Mouse (Mus musculus) spleen, postnatal 10 days (tissue): ENCODE measurements around the gene Plekhh3.
"Not testable (repeated sequence)": the region's sequence is repeated elsewhere in the genome, so short reads cannot be mapped to it uniquely, and the experiment has no call there.

Experiments
- DNase-seq, 2 experiments: peaks; one replicate each; pipeline ENCODE4 v3.0.0; 2021 to 2022; ENCODE audit warnings: low spot score in 2 of 2

The Plekhh3 gene

GRCm38 (mm10) chr11:101171721-101172433, 726 bp upstream of the Plekhh3 start:
- DNase-seq: peak in 1 of 2 experiments; percentile 44

GRCm38 (mm10) chr11:101170354-101170810, 769 bp downstream of the Plekhh3 start, which contains the start of gene Cntnap1:
Cntnap1 (plus strand) TSS chr11:101170523.
- peak; percentile 15 to 38 for DNase-seq

GRCm38 (mm10) chr11:101169301-101170107, 1.6 kb downstream of the Plekhh3 start:
- DNase-seq: peak in 1 of 2 experiments; percentile 2

GRCm38 (mm10) chr11:101168301-101168980, 2.7 kb downstream of the Plekhh3 start:
- no peak for DNase-seq

GRCm38 (mm10) chr11:101167963-101168300, 3.2 kb downstream of the Plekhh3 start:
- DNase-seq: no peak

- no peak for DNase-seq
Observed at GRCm38 (mm10) chr11:101167211-101167962, 3.8 kb downstream of the Plekhh3 start.

GRCm38 (mm10) chr11:101166357-101166756, 4.8 kb downstream of the Plekhh3 start:
- DNase-seq: no peak

- DNase-seq: no peak
Observed at GRCm38 (mm10) chr11:101164677-101165580, 6.2 kb downstream of the Plekhh3 start.

GRCm38 (mm10) chr11:101164351-101164665, 6.8 kb downstream of the Plekhh3 start:
- no peak for DNase-seq

GRCm38 (mm10) chr11:101163476-101164350, 7.4 kb downstream of the Plekhh3 start:
- DNase-seq: no peak

GRCm38 (mm10) chr11:101162772-101163171, 8.4 kb downstream of the Plekhh3 start:
- DNase-seq: no peak

GRCm38 (mm10) chr11:101162301-101162700, 8.8 kb downstream of the Plekhh3 start:
- no peak for DNase-seq

- no peak for DNase-seq
Observed at GRCm38 (mm10) chr11:101161551-101161950, 9.6 kb downstream of the Plekhh3 start.

GRCm38 (mm10) chr11:101160981-101161505, 10.1 kb downstream of the Plekhh3 start:
- DNase-seq: not testable (repeated sequence)

- not testable (repeated sequence) for DNase-seq
Observed at GRCm38 (mm10) chr11:101160151-101160550, 11.0 kb downstream of the Plekhh3 start.

GRCm38 (mm10) chr11:101155728-101156371, 15.3 kb downstream of the Plekhh3 start, which contains the start of gene Tubg2:
Tubg2 (plus strand) TSS chr11:101155907.
- peak in 1 of 2 experiments; percentile 63 for DNase-seq

GRCm38 (mm10) chr11:101155151-101155550, 16.0 kb downstream of the Plekhh3 start:
- DNase-seq: no peak

GRCm38 (mm10) chr11:101154648-101155047, 16.5 kb downstream of the Plekhh3 start:
- no peak for DNase-seq

- DNase-seq: no peak
Observed at GRCm38 (mm10) chr11:101152825-101153224, 18.3 kb downstream of the Plekhh3 start.
